8 mouse cellular contexts compared by ENCODE assay signal in the genomic region with DNA sequence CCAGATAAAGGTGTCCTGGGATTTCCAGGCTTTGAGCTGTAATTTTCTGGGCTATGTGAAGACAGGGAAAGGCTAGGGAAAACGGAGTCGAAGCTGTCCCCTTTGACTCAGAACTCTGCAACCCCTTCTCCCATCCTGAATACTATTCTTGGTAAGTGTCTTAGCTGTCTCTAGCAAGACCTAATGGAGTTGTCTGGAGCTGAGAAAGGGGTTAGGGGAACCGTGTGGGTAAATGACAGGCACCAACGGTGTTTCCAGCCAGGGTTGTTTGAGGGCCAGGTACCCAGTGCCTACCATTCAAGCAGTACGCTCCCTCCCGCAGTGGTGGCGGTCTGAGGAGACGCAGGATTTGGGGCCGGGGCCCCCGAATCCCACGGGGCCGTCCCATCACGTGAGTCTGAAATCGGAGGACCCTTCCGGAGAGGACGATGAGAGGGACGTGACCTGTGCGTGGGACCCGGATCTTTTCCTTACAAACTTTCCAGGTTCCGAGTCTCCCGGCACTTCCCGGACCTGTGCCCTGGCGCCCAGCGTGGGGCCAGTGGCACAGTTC. TPM values are rescaled to one million over a fixed set of nuclear protein-coding genes. Genes with fewer than 3 reads are reported as not detected.
A peak's percentile ranks its signal among the peaks of the same experiment; 100 is the strongest.
DNase-seq lines count a peak whose midpoint lies in the region; ATAC-seq and TF ChIP-seq lines count a peak whose summit lies in the region.

No protein-coding gene starts in this region.

- H3K36me3 ChIP-seq in heart, embryonic 16.5 days (ENCODE audit: control insufficient read depth, insufficient read depth): no peaks in the 10 kb centered on the region
- H3K36me3 ChIP-seq in hindbrain, embryonic 13.5 days: no peaks in the 10 kb centered on the region
- H3K36me3 ChIP-seq in midbrain, embryonic 11.5 days (ENCODE audit: control insufficient read depth, insufficient read depth, low read length): no peaks in the 10 kb centered on the region

- WGBS in heart, embryonic 16.5 days: 4% methylated on average over 24 of the region's 24 CpGs
- 3% methylated on average over 24 of the region's 24 CpGs for WGBS in hindbrain, embryonic 13.5 days
- WGBS in midbrain, embryonic 11.5 days: 3% methylated on average over 24 of the region's 24 CpGs

- H3K4me3 ChIP-seq in heart, embryonic 16.5 days (ENCODE audit: low read length): peak overlapping the region; percentile 77
- peak overlapping the region; percentile 64 for H3K4me3 ChIP-seq in bone marrow macrophage, adult 2 months (ENCODE audit: insufficient read depth, low read length)
- H3K4me3 ChIP-seq in hindbrain, embryonic 13.5 days: peak overlapping the region; percentile 46
- peak overlapping the region; percentile 48 for H3K4me3 ChIP-seq in midbrain, embryonic 11.5 days (ENCODE audit: low read depth, low read length)

- H3K9ac ChIP-seq in heart, embryonic 16.5 days (ENCODE audit: low read length): peak overlapping the region; percentile 85
- H3K9ac ChIP-seq in hindbrain, embryonic 13.5 days: peak overlapping the region; percentile 62
- peak overlapping the region; percentile 66 for H3K9ac ChIP-seq in midbrain, embryonic 11.5 days (ENCODE audit: low read length)

- TF ChIP-seq POLR2A in bone marrow macrophage, adult 2 months (IDR thresholded peaks at IDR 0.05; ENCODE audit: borderline replicate concordance, low read depth, low read length): no peak

- peaks cover 4% of the 10 kb centered on the region for H3K27me3 ChIP-seq in heart, embryonic 16.5 days (ENCODE audit: control insufficient read depth, insufficient read depth, low read length)
- peaks cover 56% of the 10 kb centered on the region for H3K27me3 ChIP-seq in hindbrain, embryonic 13.5 days
- peaks cover 6% of the 10 kb centered on the region; the same call in 1 of the 2 replicates for H3K27me3 ChIP-seq in midbrain, embryonic 11.5 days (ENCODE audit: control insufficient read depth, insufficient read depth, low read length)

- no peak for TF ChIP-seq CTCF in bone marrow macrophage, adult 2 months (IDR thresholded peaks at IDR 0.05; ENCODE audit: low read depth, low read length)

- H3K27ac ChIP-seq in heart, embryonic 16.5 days (ENCODE audit: low read length): no peak overlapping the region
- no peak overlapping the region for H3K27ac ChIP-seq in bone marrow macrophage, adult 2 months (ENCODE audit: insufficient read depth, low read depth, low read length)
- no peak overlapping the region for H3K27ac ChIP-seq in hindbrain, embryonic 13.5 days
- no peak overlapping the region for H3K27ac ChIP-seq in midbrain, embryonic 11.5 days (ENCODE audit: low read depth, low read length)

- H3K4me2 ChIP-seq in heart, embryonic 16.5 days (ENCODE audit: low read depth, low read length): peak overlapping the region; percentile 100
- peak overlapping the region; percentile 79 for H3K4me2 ChIP-seq in hindbrain, embryonic 13.5 days
- peak overlapping the region; percentile 83 for H3K4me2 ChIP-seq in midbrain, embryonic 11.5 days

- H3K4me1 ChIP-seq in heart, embryonic 16.5 days (ENCODE audit: control insufficient read depth, insufficient read depth, low read length): 0 out of 2 replicates have a peak, but pooled peaks cover 4% of the 10 kb centered on the region
- H3K4me1 ChIP-seq in bone marrow macrophage, adult 2 months (ENCODE audit: control insufficient read depth, insufficient read depth, low read length): peaks cover 3% of the 10 kb centered on the region; the same call in 1 of the 2 replicates
- peaks cover 14% of the 10 kb centered on the region for H3K4me1 ChIP-seq in hindbrain, embryonic 13.5 days (replicated peaks)
- H3K4me1 ChIP-seq in midbrain, embryonic 11.5 days (ENCODE audit: control insufficient read depth, insufficient read depth, low read length): peaks cover 7% of the 10 kb centered on the region; the same call in 1 of the 2 replicates

- DNase-seq in heart, adult 9 months (ENCODE audit: low spot score in 2 of 2): no peak
- DNase-seq in midbrain, embryonic 11.5 days (ENCODE audit: low spot score, missing footprints): no peak
- no peak for DNase-seq in thymus, postnatal 4 days
- DNase-seq in cerebellum, postnatal 4 days (ENCODE audit: low spot score in 2 of 2): no peak

- ATAC-seq in heart, embryonic 16.5 days (replicated peaks; ENCODE audit: extremely low read depth, insufficient read depth, low FRiP score): 0 out of 2 replicates have a peak, but pooled peaks have one; percentile 1
- peak; percentile 25 for ATAC-seq in hindbrain, embryonic 13.5 days (ENCODE audit: low FRiP score)
- ATAC-seq in midbrain, embryonic 11.5 days (ENCODE audit: low FRiP score): no peak
- ATAC-seq in megakaryocyte-erythroid progenitor cell, adult 5-6 weeks (replicated peaks; ENCODE audit: low FRiP score, low TSS enrichment, poor library complexity, severe bottlenecking): no peak

- H3K9me3 ChIP-seq in heart, embryonic 16.5 days (replicated peaks; ENCODE audit: control insufficient read depth, low read length): no peaks in the 10 kb centered on the region
- H3K9me3 ChIP-seq in hindbrain, embryonic 13.5 days: no peaks in the 10 kb centered on the region
- no peaks in the 10 kb centered on the region for H3K9me3 ChIP-seq in midbrain, embryonic 11.5 days (ENCODE audit: control insufficient read depth, low read length)

RNA-seq across cellular contexts. Expression of gene Klf1, which starts 0.7 kb away (rescaled TPM):
- 1.3 and 1.4 TPM in 2 replicates for polyA plus RNA-seq in heart, embryonic 16.5 days (2015; fragmentation: Nextera tagmentation; extraction: Ambion mirVana)
- not detected in 2 replicates for polyA plus RNA-seq in bone marrow macrophage, adult 2 months (2012; ENCODE audit: insufficient read depth, insufficient read length, missing spikeins)
- 0.64 and 1.00 TPM in 2 replicates for polyA plus RNA-seq in hindbrain, embryonic 13.5 days (2015; fragmentation: Nextera tagmentation; extraction: Ambion mirVana)
- 13.7 and 14.4 TPM in 2 replicates for polyA plus RNA-seq in midbrain, embryonic 11.5 days (2014; fragmentation: Nextera tagmentation; extraction: Ambion mirVana)
- 193 and 197 TPM in 2 replicates for total RNA-seq in megakaryocyte-erythroid progenitor cell, adult 5-6 weeks (2014; fragmentation: Nextera tagmentation)
- 162 and 228 TPM in 2 replicates for total RNA-seq in megakaryocyte-erythroid progenitor cell, adult 5-6 weeks (2017)

RNA-seq across cellular contexts. Expression of gene Dnase2a, which starts 5.9 kb away (rescaled TPM):
- 5.2 and 6.3 TPM in 2 replicates for polyA plus RNA-seq in heart, embryonic 16.5 days (2015; fragmentation: Nextera tagmentation; extraction: Ambion mirVana)
- 109 and 119 TPM in 2 replicates for polyA plus RNA-seq in bone marrow macrophage, adult 2 months (2012; ENCODE audit: insufficient read depth, insufficient read length, missing spikeins)
- 5.8 and 6.0 TPM in 2 replicates for polyA plus RNA-seq in hindbrain, embryonic 13.5 days (2015; fragmentation: Nextera tagmentation; extraction: Ambion mirVana)
- polyA plus RNA-seq in midbrain, embryonic 11.5 days (2014; fragmentation: Nextera tagmentation; extraction: Ambion mirVana): 4.3 and 4.6 TPM in 2 replicates
- total RNA-seq in megakaryocyte-erythroid progenitor cell, adult 5-6 weeks (2014; fragmentation: Nextera tagmentation): 29.1 and 38.8 TPM in 2 replicates
- total RNA-seq in megakaryocyte-erythroid progenitor cell, adult 5-6 weeks (2017): 26.7 and 42.2 TPM in 2 replicates

RNA-seq across cellular contexts. Expression of gene Gcdh, which starts 8.7 kb away (rescaled TPM):
- 43.1 and 46.0 TPM in 2 replicates for polyA plus RNA-seq in heart, embryonic 16.5 days (2015; fragmentation: Nextera tagmentation; extraction: Ambion mirVana)
- 13.4 and 17.6 TPM in 2 replicates for polyA plus RNA-seq in bone marrow macrophage, adult 2 months (2012; ENCODE audit: insufficient read depth, insufficient read length, missing spikeins)
- 33.1 TPM in 2 replicates for polyA plus RNA-seq in hindbrain, embryonic 13.5 days (2015; fragmentation: Nextera tagmentation; extraction: Ambion mirVana)
- 24.6 and 31.8 TPM in 2 replicates for polyA plus RNA-seq in midbrain, embryonic 11.5 days (2014; fragmentation: Nextera tagmentation; extraction: Ambion mirVana)
- total RNA-seq in megakaryocyte-erythroid progenitor cell, adult 5-6 weeks (2014; fragmentation: Nextera tagmentation): 34.7 and 51.0 TPM in 2 replicates
- 37.0 and 42.9 TPM in 2 replicates for total RNA-seq in megakaryocyte-erythroid progenitor cell, adult 5-6 weeks (2017)

RNA-seq across cellular contexts. Expression of gene Syce2, which starts 30.5 kb away (rescaled TPM):
- 26.2 and 35.4 TPM in 2 replicates for polyA plus RNA-seq in heart, embryonic 16.5 days (2015; fragmentation: Nextera tagmentation; extraction: Ambion mirVana)
- 19.4 and 19.6 TPM in 2 replicates for polyA plus RNA-seq in bone marrow macrophage, adult 2 months (2012; ENCODE audit: insufficient read depth, insufficient read length, missing spikeins)
- polyA plus RNA-seq in hindbrain, embryonic 13.5 days (2015; fragmentation: Nextera tagmentation; extraction: Ambion mirVana): 17.8 and 20.4 TPM in 2 replicates
- polyA plus RNA-seq in midbrain, embryonic 11.5 days (2014; fragmentation: Nextera tagmentation; extraction: Ambion mirVana): 53.2 and 58.8 TPM in 2 replicates
- 101 and 135 TPM in 2 replicates for total RNA-seq in megakaryocyte-erythroid progenitor cell, adult 5-6 weeks (2014; fragmentation: Nextera tagmentation)
- 98.9 and 102 TPM in 2 replicates for total RNA-seq in megakaryocyte-erythroid progenitor cell, adult 5-6 weeks (2017)

RNA-seq across cellular contexts. Expression of gene Mast1, which starts 34.7 kb away (rescaled TPM):
- polyA plus RNA-seq in heart, embryonic 16.5 days (2015; fragmentation: Nextera tagmentation; extraction: Ambion mirVana): 0.09 and 0.14 TPM in 2 replicates
- polyA plus RNA-seq in bone marrow macrophage, adult 2 months (2012; ENCODE audit: insufficient read depth, insufficient read length, missing spikeins): 0.28 and 0.42 TPM in 2 replicates
- polyA plus RNA-seq in hindbrain, embryonic 13.5 days (2015; fragmentation: Nextera tagmentation; extraction: Ambion mirVana): 59.1 and 62.2 TPM in 2 replicates
- polyA plus RNA-seq in midbrain, embryonic 11.5 days (2014; fragmentation: Nextera tagmentation; extraction: Ambion mirVana): 8.8 and 10.2 TPM in 2 replicates
- 0.45 TPM in 1 of 2 replicates, not detected in the other for total RNA-seq in megakaryocyte-erythroid progenitor cell, adult 5-6 weeks (2014; fragmentation: Nextera tagmentation)
- total RNA-seq in megakaryocyte-erythroid progenitor cell, adult 5-6 weeks (2017): 0.42 TPM in 1 of 2 replicates, not detected in the other

Comparison
In these comparisons a context has a peak if more than half of its experiments do, and no peak if none do; other contexts are left out.
1. ATAC-seq: peak in heart, embryonic 16.5 days (single experiment) and hindbrain, embryonic 13.5 days (single experiment); none in midbrain, embryonic 11.5 days (single experiment) and megakaryocyte-erythroid progenitor cell, adult 5-6 weeks (single experiment).
2. RNA of gene Dnase2a, which starts 5.9 kb away (polyA plus RNA-seq): 109 to 119 TPM in bone marrow macrophage, adult 2 months; 5.8 to 6.0 TPM in hindbrain, embryonic 13.5 days, 5.2 to 6.3 TPM in heart, embryonic 16.5 days and 4.3 to 4.6 TPM in midbrain, embryonic 11.5 days; every median in the first group is over 10 times any median in the second.
3. Peak in every context shown above with its lines, with median percentiles within 50 percentile points of each other: H3K4me2 ChIP-seq, H3K4me3 ChIP-seq and H3K9ac ChIP-seq.